8 mouse cellular contexts compared by ENCODE assay signal in genomic region chr5:76905405-76906154, GRCm38 (mm10). TPM values are rescaled to one million over a fixed set of nuclear protein-coding genes. Genes with fewer than 3 reads are reported as not detected.
DNase-seq lines count a peak whose midpoint lies in the region; ATAC-seq lines count a peak whose summit lies in the region.

Gene Aasdh (minus strand): TSS chr5:76905514.

- ATAC-seq in CD4-positive, CD25-positive, alpha-beta regulatory T cell, adult 4 months, result peak; percentile 92
- peak; percentile 97 for ATAC-seq in heart, embryonic 14.5 days (ENCODE audit: insufficient number of reproducible peaks, insufficient read depth, low FRiP score, low read depth)
- peak; percentile 93 for ATAC-seq in liver, embryonic 13.5 days (ENCODE audit: low read depth)
- peak; percentile 97 for ATAC-seq in stomach, embryonic 16.5 days (ENCODE audit: insufficient read depth, low FRiP score)

- under 1% methylated on average over 47 of the region's 47 CpGs for WGBS in heart, embryonic 14.5 days
- under 1% methylated on average over 47 of the region's 47 CpGs for whole genome bisulfite sequencing in liver, embryonic 13.5 days (ENCODE audit: insufficient replicate concordance)
- under 1% methylated on average over 47 of the region's 47 CpGs for WGBS in stomach, embryonic 16.5 days

- H3K9me3 ChIP-seq in heart, embryonic 14.5 days (ENCODE audit: control insufficient read depth, low read length), result no peaks in the 10 kb centered on the region
- no peaks in the 10 kb centered on the region for H3K9me3 ChIP-seq in liver, embryonic 13.5 days (replicated peaks)
- H3K9me3 ChIP-seq in stomach, embryonic 16.5 days (replicated peaks; ENCODE audit: control insufficient read depth, low read length), result no peaks in the 10 kb centered on the region

- H3K4me1 ChIP-seq in heart, embryonic 14.5 days (ENCODE audit: control insufficient read depth in 2 of 2, insufficient read depth in 2 of 2, low read length in 2 of 2), result peaks cover 4 to 6% of the 10 kb centered on the region in 2 experiments; a peak in 3 of 4 replicates
- H3K4me1 ChIP-seq in liver, embryonic 13.5 days (replicated peaks), result peaks cover 21% of the 10 kb centered on the region
- 0 out of 2 replicates have a peak, but pooled peaks cover 6% of the 10 kb centered on the region for H3K4me1 ChIP-seq in stomach, embryonic 16.5 days (ENCODE audit: control insufficient read depth, insufficient read depth, low read length)

- H3K4me3 ChIP-seq in heart, embryonic 14.5 days (ENCODE audit: control insufficient read depth in 1 of 2, insufficient read depth in 1 of 2, low read depth in 1 of 2, low read length in 2 of 2), result peak within 1 kb of the TSS; percentile 70 to 72
- peak within 1 kb of the TSS; percentile 79 for H3K4me3 ChIP-seq in liver, embryonic 13.5 days (replicated peaks)
- peak within 1 kb of the TSS; percentile 80 for H3K4me3 ChIP-seq in stomach, embryonic 16.5 days (replicated peaks; ENCODE audit: low read length)

- H3K27ac ChIP-seq in heart, embryonic 14.5 days (replicated peaks in 1 of 2; ENCODE audit: control insufficient read depth in 1 of 2, insufficient read depth in 1 of 2, low read depth in 2 of 2, low read length in 2 of 2), result peak within 1 kb of the TSS; percentile 88 to 90
- peak within 1 kb of the TSS; percentile 90 for H3K27ac ChIP-seq in liver, embryonic 13.5 days
- peak within 1 kb of the TSS; percentile 93 for H3K27ac ChIP-seq in stomach, embryonic 16.5 days (ENCODE audit: low read length)

- peak within 1 kb of the TSS; percentile 84 for H3K4me2 ChIP-seq in heart, embryonic 14.5 days (ENCODE audit: low read length)
- peak within 1 kb of the TSS; percentile 88 for H3K4me2 ChIP-seq in liver, embryonic 13.5 days
- peak within 1 kb of the TSS; percentile 65 for H3K4me2 ChIP-seq in stomach, embryonic 16.5 days (ENCODE audit: low read depth, low read length)

- no peaks in the 10 kb centered on the region for H3K27me3 ChIP-seq in heart, embryonic 14.5 days (ENCODE audit: control insufficient read depth, insufficient read depth, low read length)
- no peaks in the 10 kb centered on the region for H3K27me3 ChIP-seq in liver, embryonic 13.5 days
- H3K27me3 ChIP-seq in stomach, embryonic 16.5 days (ENCODE audit: control insufficient read depth, insufficient read depth, low read length), result no peaks in the 10 kb centered on the region

- H3K9ac ChIP-seq in heart, embryonic 14.5 days (ENCODE audit: low read length), result peak within 1 kb of the TSS; percentile 85
- peak within 1 kb of the TSS; percentile 88 for H3K9ac ChIP-seq in liver, embryonic 13.5 days
- peak within 1 kb of the TSS; percentile 84 for H3K9ac ChIP-seq in stomach, embryonic 16.5 days (ENCODE audit: low read length)

- H3K36me3 ChIP-seq in heart, embryonic 14.5 days (ENCODE audit: control insufficient read depth, insufficient read depth, low read length), result peaks cover 14% of the 10 kb centered on the region; the same call in 1 of the 2 replicates
- H3K36me3 ChIP-seq in liver, embryonic 13.5 days, result peaks cover 17% of the 10 kb centered on the region
- H3K36me3 ChIP-seq in stomach, embryonic 16.5 days (ENCODE audit: control insufficient read depth, insufficient read depth, low read length), result 0 out of 2 replicates have a peak, but pooled peaks cover 3% of the 10 kb centered on the region

- peak; percentile 94 for DNase-seq in c-Kit-negative CD71-positive TER-119-positive erythroid progenitor cells, embryonic 14.5 days (ENCODE audit: low read depth, low spot score)
- peak; percentile 85 for DNase-seq in fibroblast of lung, adult 2 months (ENCODE audit: low read depth)
- peak; percentile 95 for DNase-seq in kidney, postnatal 14 days
- DNase-seq in liver, embryonic 13.5 days, result peak; percentile 97
- DNase-seq in neural tube, embryonic 10.5 days (ENCODE audit: extremely low spot score, low spot score), result peak; percentile 100

RNA-seq across cellular contexts. Expression of gene Aasdh, which starts in this region (rescaled TPM):
- 10 to 100 TPM; 17.2 to 24.9 TPM for polyA plus RNA-seq in CD4-positive, CD25-positive, alpha-beta regulatory T cell, adult 4 months (2017; shearing (Covaris generic))
- polyA plus RNA-seq in heart, embryonic 14.5 days (2014; fragmentation: Nextera tagmentation; extraction: Ambion mirVana), result 17.8 and 19.1 TPM in 2 replicates
- 6.4 and 10.1 TPM in 2 replicates for polyA plus RNA-seq in liver, embryonic 13.5 days (2015; fragmentation: Nextera tagmentation; extraction: Ambion mirVana)
- 14.0 and 15.5 TPM in 2 replicates for polyA plus RNA-seq in stomach, embryonic 16.5 days (2015; fragmentation: Nextera tagmentation; extraction: Ambion mirVana)

Comparison
In these comparisons a context has a peak if more than half of its experiments do, and no peak if none do; other contexts are left out.
1. Peak in every context shown above with its lines: DNase-seq, ATAC-seq, H3K4me3 ChIP-seq and H3K27ac ChIP-seq.